Mouse (Mus musculus) ZHBTc4 (cell line): ENCODE data around the gene Ankef1.

Experiments used
- DNase-seq: peaks from one replicate; pipeline ENCODE4 v3.0.0-alpha.2; 2011; ENCODE audit warnings: low read depth, low spot score

The Ankef1 gene

DNA sequence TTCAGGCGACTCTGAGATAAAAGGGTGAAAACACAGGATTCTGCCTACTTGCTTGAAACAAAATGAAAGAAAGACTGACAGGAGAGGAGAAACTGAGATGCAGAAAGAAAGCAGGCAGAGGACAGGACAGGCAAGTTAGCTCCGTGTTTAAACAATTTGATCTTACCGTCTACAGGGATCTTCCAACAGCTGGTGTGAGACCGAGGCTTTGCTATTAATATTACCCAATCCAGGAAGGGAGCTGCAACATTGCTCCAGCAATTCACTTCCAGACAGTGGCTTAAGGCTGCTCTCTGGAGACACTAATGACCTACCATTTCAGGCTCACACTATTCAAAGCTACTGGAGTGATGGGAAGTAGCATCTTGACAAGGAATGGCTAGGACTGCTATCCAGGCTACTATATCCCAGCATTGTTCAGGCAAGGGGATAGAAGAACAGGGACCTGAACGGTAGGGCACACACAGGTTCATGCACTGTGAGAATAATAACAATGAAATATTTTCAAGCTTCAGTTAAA is 99.0 kb downstream of the Ankef1 start:
- DNase-seq: no peak

DNA sequence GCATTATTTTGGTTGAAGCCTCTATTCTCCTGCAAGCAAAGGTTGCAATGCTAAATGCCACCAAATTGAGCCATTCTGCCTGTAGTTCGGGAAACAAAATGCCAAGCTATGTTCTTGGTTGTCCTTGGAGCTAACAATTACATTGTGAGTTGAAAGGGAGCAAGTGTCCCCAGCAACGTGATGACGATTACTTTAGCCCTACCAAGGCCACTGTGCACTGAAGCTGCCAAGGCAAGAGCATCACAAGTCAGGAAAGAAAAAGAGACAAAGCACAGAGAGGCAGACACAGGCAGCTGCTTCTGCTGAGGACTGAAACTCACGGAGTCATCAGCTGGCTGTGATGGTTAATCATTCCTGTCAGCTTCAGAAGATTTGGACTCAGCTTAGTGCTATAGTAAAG is 99.5 kb downstream of the Ankef1 start:
- DNase-seq: no peak
